Mouse (Mus musculus) liver, adult 2 months (tissue): ENCODE results near the gene Ncln.

Source experiments
- CTCF ChIP-seq: fragments of 200-500 bp; IDR thresholded peaks from 2 replicates; pipeline ENCODE4 v1.5.1; 2011; ENCODE audit warnings: low read depth, low read length, control low read depth
- POLR2A ChIP-seq: fragments of 200-500 bp; IDR thresholded peaks from 2 replicates; pipeline ENCODE4 v1.6.1; 2011; ENCODE audit warnings: low read length, control low read depth; ENCODE audit not compliant: insufficient read depth; ENCODE audit errors: extremely low read depth

DNA sequence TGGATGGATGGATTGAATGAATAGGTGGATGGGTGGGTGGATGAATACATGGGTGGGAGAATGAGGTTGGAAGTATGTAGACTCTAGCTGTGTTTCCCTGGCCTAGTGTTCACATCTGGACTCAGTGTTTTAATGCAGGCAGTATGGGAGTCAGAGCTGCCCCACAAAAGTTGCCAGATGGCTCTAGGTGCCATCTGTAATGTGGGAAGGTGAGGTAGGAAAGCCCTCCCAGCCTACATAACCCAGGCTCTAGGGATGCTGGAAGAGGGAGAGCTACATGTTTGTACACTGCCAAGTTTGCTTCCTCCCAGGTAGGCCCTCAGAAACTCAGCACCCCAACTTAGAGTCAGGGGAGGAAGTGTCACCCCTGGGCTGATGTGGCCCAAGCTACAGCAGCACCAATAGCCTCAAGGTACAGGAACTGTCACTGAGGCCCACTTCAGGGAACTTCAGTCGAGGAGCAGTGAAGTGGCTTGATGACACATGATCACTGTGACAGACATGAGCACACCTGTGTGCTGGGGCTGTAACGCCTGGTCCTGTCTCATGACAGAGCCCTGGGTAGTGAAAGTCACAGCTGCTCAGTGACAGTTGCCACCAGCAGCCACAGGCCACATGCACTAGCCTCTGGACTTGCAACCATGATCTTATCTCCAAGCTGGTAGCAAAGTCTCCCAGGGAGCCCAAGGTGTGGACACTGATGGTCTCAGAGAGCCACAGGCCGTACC lies 42.3 kb upstream of the Ncln start:
- TF ChIP-seq CTCF: no peak
- no peak for TF ChIP-seq POLR2A
